Mouse (Mus musculus) spleen, postnatal 14 days (tissue): ENCODE measurements around the gene Thoc3.

ENCODE experiments used
- DNase-seq, 2 experiments: peaks; one replicate each; pipeline ENCODE4 v3.0.0; 2021 to 2022; ENCODE audit warnings: low spot score in 2 of 2

The Thoc3 gene

DNA sequence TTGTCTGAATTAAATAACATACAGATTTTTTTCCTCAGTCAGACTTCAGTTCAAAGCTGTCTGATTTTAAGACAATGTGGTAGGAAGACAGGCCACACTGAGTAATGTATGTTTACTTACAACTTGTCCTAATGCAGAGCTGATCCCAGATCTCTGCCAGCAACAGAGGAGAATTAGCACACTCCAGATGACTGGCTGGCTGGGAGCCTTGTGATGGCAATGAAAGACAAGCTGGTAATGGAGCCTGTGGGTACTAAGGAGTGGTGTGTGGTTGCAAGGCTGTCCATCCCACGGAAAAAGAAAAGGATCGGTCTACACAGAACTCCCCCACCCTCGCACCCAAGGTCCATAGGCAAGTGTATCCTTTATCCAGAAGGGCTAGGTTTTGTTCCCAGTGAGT, 25.0 kb downstream of the Thoc3 start:
- DNase-seq: no peak

DNA sequence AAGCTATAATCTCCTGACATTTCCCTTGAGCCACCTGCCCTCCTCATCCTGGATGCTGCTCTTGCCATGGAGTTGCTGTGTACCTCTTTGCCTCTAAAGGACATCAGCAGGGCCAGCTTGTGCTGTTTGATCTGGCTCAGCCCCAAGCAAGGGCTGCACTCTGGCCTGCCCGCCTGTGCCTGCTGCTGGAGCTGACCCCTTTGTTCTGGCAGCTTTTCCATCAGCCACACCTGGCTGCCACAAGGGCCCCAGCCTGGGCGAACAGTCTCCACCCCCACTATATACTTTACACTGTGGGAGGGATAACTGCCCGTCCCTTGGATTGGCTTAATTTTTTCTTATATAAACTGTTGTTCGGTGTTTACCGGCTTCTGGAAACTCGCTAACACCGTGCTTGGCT, 28.7 kb downstream of the Thoc3 start:
- DNase-seq: no peak

DNA sequence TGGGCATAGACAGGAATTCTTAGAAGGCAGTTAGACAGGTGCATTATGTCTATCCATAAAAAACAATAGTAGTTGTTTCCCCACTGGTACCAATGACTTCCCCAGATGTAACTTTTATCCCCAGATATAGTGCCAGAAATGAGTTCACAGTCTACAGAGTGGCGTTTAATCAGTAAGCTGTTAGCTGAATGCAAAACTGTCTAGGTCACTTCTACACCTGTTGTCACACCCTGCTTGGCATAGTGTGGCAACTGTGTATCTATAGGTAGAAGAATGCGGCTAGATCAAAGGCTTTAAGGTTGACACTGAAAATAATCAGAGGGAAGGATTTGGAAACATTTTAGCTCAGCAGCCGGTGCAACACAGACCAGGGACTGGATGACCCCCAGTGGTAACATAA, 29.8 kb downstream of the Thoc3 start:
- no peak for DNase-seq

DNA sequence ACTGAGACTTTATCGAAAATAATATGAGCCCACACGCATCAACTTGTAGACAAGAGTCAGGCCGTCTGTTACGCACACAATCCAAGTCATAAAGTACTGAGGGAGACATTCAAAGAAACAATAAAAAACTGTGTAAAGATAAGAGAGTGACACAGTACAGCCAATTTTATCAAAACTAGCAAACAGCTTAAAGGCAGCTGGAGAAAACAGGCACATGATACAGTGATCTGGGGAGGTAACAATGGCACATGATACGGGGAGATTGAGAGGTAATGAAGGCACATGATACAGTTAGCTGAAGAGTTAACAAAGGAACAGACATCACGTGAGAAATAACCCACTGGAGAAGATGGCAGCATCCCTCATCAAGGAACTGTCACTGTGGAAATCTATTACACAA, 31.6 kb downstream of the Thoc3 start:
- no peak for DNase-seq

DNA sequence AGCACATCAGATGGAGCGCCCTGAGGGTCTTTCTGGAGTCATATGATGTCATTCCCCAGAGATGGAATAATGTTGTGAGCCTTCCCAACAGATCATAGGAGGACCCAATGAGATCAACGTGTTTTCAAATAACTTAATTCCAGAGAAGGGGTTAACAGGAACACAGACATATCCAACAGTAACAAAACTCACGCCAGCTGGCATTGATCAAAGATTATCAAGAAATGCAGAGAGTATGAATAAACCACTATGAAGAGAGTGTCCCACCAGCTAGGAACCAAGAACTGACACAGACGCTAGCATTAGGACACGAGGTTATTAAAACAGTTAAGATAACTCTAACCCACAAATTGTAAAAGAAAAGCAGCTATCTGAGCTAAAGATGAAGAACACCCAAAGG, 32.0 kb downstream of the Thoc3 start:
- DNase-seq: no peak

DNA sequence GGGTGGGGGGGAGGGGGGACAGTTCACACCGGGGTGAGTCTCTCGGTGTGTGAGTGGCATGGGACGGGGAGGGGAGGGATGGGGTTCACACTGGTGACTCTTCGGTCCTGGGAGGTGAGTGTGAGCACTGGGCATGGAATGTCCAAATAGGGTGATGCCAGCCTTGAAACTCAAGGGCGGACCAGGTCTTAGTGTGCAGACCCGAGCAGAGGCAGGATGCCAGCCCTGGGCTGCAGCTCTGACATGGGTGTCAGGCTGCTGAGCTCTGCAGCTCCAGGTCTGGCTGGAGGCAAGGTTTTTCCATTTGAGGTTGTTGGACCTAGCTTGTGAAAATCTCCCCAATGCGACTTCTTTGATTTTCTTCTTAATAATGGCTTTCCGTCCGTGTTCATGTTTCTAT, 37.5 kb downstream of the Thoc3 start:
- DNase-seq: no peak

DNA sequence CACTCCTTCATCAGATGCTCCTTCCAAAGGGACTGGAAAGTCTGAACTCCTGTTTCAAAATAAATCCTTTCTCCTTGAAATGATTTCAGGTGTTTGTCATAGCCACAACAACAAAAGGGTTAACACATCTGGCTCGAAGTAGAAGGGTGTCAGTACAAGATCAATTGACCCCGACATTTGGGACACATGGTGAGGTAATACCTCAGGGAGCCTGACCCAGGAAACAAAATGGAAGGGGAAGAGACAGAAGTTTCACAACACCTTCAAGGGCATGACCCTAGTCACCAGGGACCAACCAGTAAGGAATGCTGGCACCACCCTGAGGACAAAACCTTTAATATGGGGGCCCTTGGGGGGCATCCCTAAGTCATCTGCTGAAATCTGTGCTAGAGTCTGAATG, 38.6 kb downstream of the Thoc3 start:
- no peak for DNase-seq

DNA sequence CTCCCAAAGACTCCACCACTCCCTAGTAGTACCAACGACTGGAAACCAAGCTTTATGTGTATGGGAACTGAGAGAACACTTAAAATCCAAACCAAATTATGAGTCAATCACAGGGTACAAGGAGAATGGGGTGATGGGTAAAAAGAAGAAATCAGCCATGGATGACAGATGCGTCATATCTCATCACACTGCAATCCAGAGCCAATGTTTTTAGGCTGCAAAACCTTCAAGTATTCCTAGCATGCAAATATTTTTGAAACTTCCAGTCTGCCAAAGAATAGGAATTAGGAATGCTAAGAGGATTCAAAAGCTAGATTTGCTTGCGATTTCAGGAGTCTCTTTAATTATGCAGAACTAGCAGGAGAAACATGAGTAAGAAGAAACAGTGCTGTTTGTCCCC, 39.9 kb downstream of the Thoc3 start:
- no peak for DNase-seq

DNA sequence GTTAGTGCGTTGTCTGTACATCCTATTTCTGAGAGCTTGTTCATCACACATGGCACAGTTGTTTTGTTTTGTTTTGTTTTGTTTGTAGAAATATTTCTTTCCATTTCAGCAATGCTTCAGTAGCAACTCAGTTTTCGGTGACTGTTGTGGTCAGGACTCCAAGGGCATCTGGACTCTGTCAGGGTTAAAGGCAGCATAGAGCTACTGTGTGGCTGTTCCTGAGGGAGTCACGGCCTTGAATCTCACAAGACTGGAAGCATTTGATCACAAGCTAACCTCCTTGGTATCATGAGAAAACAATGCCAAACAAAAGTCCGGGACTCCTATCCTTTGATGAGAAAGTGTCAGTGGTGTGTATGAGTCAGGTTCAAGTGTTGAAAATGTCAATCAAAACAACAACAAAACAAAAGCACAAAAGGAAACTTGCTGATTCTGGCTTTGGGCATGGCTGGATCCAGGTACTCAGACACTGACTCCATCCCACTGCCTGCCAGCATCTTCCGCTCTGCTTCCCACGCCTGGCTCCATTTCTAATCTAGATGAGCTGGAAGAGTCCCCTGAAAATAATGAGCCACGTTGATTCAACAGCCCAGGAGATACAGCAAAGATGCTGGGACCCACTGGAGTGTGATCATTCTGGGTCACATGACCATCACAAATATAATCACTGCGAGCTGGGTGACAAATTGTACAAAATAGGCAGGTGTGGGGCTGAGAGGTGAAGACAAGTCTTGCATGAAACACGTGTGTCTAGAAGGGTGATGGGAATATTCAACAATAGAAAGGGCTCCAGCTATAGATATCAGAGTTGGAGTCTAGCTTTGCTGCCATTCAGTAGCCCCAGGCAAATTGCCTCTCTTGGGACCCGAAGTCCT, 41.6 kb downstream of the Thoc3 start:
- DNase-seq: no peak

DNA sequence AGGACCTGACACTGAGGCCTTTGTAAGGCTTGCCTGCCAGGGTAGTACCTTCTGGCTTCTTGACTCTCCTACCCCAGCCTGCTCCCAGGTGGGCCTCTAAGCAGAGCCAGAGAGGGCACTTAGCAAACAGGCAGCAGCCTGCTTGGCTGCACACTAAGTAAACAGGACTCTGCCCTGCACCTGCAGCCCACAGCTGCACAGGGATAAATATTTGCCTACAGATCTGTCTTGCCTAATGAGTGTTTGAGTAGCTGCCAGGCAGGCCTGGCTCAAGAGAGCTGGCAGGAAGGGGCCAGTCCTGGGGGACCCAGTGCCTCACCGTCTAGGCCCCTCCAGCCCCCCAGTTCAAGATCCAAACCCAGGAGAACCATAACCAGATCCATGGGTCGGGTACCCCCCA, 43.4 kb downstream of the Thoc3 start:
- DNase-seq: peak in 1 of 2 experiments; percentile 47

DNA sequence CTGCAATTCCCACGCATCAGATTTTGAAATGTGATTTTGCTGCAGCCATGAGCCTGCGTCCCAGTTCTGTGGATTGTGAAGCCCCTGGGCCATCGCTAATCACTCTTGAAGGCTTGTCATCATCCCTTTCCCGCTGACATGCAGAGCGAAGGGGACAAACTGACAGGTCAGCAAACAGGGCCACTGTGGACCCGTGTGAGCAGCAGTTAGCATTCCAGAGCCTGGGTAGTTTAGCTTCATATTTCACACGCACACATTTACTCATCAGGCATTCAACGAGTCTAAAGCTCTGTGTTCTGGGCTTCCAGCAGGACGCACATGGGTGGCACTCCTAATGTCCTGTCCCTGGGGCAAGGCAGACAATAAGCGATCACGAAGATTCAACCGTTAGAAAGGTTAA, 48.4 kb downstream of the Thoc3 start:
- DNase-seq: no peak

DNA sequence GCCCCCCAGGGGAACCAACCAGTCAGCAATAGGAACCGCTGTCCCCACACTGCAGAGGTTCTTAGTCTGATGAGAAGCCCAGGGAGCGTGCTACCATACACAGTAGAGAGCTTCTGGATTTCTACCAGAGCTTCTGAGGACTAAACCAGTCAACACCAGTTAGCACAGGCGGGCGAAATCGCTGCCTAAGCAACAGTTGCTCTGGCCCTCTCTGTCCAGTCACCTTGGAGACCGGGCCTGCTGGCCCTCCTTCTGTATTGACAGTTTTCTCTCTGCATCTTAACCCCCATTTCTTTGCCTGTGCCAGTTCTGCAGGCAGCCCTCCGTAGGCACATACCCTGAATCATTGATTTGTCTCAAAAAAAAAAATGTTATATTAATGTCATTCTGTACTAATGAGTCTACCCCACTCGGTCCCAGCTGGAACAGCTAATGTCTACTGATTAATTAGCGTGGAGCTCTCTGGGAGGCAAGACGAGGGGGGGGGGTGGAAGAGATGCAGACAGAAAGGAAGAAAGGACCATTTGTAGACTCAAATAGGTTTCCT, 49.8 kb downstream of the Thoc3 start:
- DNase-seq: no peak

DNA sequence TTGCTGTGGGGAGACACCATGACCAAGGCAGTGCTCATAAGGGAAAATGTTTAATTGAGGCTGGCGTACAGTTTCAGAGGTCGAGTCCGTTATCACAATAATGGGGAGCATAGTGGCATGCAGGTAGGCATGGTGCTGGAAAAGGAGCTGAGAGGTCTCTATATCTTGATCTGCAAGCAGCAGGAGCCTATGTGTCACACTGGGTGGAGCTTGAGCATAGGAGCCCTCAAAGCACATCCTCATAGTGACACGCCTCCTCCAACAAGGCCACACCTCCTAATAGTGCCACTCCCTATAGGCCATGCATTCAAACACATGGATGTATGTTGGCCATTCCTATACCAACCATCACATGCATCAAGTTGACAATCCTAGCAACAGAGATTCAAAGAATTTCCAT, 53.6 kb downstream of the Thoc3 start:
- no peak for DNase-seq

DNA sequence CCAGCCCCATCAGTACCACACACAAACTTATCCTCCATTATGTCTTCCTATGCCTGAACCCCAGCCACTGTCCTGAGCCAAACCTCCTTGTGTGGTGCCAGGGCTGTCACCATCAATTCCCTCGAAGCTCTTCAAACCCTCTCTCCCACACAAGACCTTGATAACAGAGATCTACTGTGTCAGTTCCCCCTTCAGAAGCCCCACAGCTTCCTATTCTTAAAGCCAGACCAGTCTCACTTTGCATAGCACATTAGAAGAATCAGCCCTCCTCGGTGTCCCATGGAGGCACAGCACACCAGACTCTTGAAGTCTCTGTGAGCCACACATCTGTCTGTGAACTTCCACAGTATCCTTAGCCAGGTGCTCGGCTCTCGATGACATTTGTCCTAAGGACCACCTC, 55.9 kb downstream of the Thoc3 start:
- DNase-seq: no peak

DNA sequence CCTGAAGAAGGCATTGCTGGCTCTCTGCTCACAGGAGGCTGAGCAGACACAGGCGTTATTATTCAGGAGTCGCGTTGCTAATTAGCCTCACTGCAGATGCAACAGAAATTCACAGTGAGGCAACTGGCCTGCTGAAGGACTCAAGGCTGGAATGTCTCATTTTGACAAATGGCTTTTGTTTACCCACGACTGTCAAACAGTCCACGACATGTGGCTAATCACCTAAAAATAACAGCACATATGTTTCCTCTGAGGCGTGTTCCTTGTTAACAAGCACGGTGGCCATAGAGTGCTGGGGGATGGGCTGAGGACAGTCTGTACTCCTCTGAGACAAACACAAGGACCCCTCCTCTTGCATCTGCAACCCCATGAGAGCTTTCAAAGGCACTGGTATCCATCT, 56.4 kb downstream of the Thoc3 start:
- DNase-seq: no peak

DNA sequence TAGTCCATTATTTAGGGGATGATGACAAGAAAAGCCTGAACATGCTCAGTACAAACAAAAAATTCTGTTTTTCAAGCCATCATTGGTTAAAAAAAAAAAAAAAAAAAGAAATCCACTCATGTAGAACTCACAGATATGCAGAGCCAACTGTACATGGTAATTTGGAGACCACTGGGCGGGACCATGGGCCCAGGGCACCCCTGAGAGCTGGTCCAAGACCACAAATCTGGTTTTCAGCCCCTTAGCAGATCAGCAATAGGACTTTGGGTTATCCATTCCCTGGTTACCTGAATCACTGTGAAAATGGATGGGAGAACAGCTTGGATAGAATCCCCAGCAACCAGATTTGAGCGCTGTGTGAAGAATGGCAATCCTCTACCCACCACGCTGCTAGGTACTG, 57.0 kb downstream of the Thoc3 start:
- no peak for DNase-seq
